Mouse (Mus musculus): Measurements from ENCODE around the gene Tns1. TPM values are rescaled to one million over a fixed set of nuclear protein-coding genes. Genes with fewer than 3 reads are reported as not detected.

The Tns1 gene
- polyA plus RNA-seq, 1 experiment = 118 TPM

DNA sequence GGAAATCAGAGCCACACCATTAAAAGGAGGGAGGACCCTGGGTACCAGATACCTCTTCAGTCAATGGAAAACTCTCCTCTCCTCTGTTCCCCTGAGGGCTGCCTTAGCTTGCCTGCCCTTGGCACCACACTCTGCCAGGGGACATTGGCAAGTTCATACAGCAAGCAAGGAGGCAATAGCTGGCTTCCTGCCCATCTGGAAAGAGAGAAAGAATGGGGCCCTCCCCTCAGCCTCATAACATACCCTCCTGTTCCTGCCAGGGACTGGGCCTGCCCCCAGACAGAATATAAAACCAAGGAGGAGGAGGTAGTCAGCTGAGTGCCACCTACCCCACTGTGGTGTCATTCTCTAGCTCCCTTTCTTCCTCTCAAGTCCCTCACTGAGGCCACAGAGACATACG is 5.1 kb downstream of the Tns1 start:
- H3K79me2 ChIP-seq (ENCODE audit: control insufficient read depth, insufficient read depth) = no peaks in the 10 kb centered on the region
- TF ChIP-seq CTCF (IDR thresholded peaks at IDR 0.05; ENCODE audit: control insufficient read depth, insufficient read depth, insufficient read length) = no peak
- no peaks in the 10 kb centered on the region for H3K36me3 ChIP-seq (ENCODE audit: control insufficient read depth, insufficient read depth)
- H3ac ChIP-seq (ENCODE audit: control insufficient read depth, insufficient read length, low read depth) = no peak overlapping the region
- H3K27me3 ChIP-seq (ENCODE audit: control insufficient read depth, insufficient read depth, insufficient read length) = no peaks in the 10 kb centered on the region
- no peaks in the 10 kb centered on the region for H3K79me3 ChIP-seq (ENCODE audit: low read depth)
- no peak overlapping the region for H3K4me3 ChIP-seq (ENCODE audit: insufficient read depth, poor library complexity, severe bottlenecking)

GRCm38 (mm10) chr1:74117876-74118275 is 6.4 kb downstream of the Tns1 start:
- no peaks in the 10 kb centered on the region for H3K79me2 ChIP-seq (ENCODE audit: control insufficient read depth, insufficient read depth)
- no peak overlapping the region for H3ac ChIP-seq (ENCODE audit: control insufficient read depth, insufficient read length, low read depth)
- H3K36me3 ChIP-seq (ENCODE audit: control insufficient read depth, insufficient read depth) = no peaks in the 10 kb centered on the region
- H3K27me3 ChIP-seq (ENCODE audit: control insufficient read depth, insufficient read depth, insufficient read length) = peaks cover 8% of the 10 kb centered on the region
- no peaks in the 10 kb centered on the region for H3K79me3 ChIP-seq (ENCODE audit: low read depth)
- TF ChIP-seq CTCF (IDR thresholded peaks at IDR 0.05; ENCODE audit: control insufficient read depth, insufficient read depth, insufficient read length) (no peak), MAX (IDR thresholded peaks at IDR 0.05) (no peak), CEBPB (IDR thresholded peaks at IDR 0.05; ENCODE audit: low read depth) (no peak), FOSL1 (IDR thresholded peaks at IDR 0.05; ENCODE audit: insufficient read depth, low read length, poor library complexity, severe bottlenecking) (no peak), MYOG (IDR thresholded peaks at IDR 0.05; ENCODE audit: control insufficient read depth, extremely low read depth, insufficient read length) (no peak), MYOD1 (IDR thresholded peaks at IDR 0.05; ENCODE audit: control insufficient read depth, insufficient read length, low read depth) (no peak)
- H3K4me3 ChIP-seq (ENCODE audit: insufficient read depth, poor library complexity, severe bottlenecking) = no peak overlapping the region

DNA sequence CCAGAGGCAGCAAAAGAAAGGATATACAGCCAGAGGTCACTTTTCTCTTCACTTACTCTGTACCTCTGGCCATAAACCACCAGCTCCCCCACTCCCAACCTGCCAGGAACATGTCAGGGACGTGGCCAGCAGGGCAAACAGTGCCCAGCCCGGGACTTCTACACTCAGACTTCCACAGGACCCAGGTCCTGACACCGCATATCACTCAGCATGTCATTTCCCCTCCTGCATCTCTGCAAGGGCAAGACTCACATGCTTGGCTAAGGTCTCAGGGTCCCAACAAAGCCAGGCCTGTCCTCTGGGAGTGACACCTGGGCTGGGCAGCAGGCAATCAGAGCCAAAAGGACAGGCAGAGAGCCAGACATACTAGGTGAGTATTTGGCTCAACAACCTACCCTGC is 11.2 kb downstream of the Tns1 start:
- H3K79me3 ChIP-seq (ENCODE audit: low read depth) = no peaks in the 10 kb centered on the region
- no peak for TF ChIP-seq CTCF (IDR thresholded peaks at IDR 0.05; ENCODE audit: control insufficient read depth, insufficient read depth, insufficient read length)
- TF ChIP-seq FOSL1 (IDR thresholded peaks at IDR 0.05; ENCODE audit: insufficient read depth, low read length, poor library complexity, severe bottlenecking) = no peak
- no peaks in the 10 kb centered on the region for H3K36me3 ChIP-seq (ENCODE audit: control insufficient read depth, insufficient read depth)
- H3K4me3 ChIP-seq (ENCODE audit: insufficient read depth, poor library complexity, severe bottlenecking) = no peak overlapping the region
- no peaks in the 10 kb centered on the region for H3K79me2 ChIP-seq (ENCODE audit: control insufficient read depth, insufficient read depth)
- peaks cover 8% of the 10 kb centered on the region for H3K27me3 ChIP-seq (ENCODE audit: control insufficient read depth, insufficient read depth, insufficient read length)
- H3ac ChIP-seq (ENCODE audit: control insufficient read depth, insufficient read length, low read depth) = no peak overlapping the region

DNA sequence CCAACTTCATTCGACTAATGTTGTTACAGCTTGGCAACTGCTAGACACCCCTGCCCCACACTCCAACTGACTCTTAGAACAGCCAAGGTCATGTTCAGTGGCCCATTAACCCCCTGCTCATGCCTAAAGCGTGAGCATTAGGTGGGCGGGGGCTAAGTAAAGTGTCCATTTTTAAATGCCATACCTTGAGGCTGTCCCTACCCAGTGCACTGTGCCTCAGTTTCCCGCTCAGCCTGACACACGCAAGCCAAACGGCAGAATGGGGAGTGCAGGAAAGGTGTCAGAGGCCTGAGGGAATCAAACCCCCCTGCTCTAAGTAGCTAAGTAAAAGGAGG is 12.6 kb downstream of the Tns1 start:
- H3K27me3 ChIP-seq (ENCODE audit: control insufficient read depth, insufficient read depth, insufficient read length) = peaks cover 8% of the 10 kb centered on the region
- no peak overlapping the region for H3ac ChIP-seq (ENCODE audit: control insufficient read depth, insufficient read length, low read depth)
- H3K79me2 ChIP-seq (ENCODE audit: control insufficient read depth, insufficient read depth) = no peaks in the 10 kb centered on the region
- H3K79me3 ChIP-seq (ENCODE audit: low read depth) = no peaks in the 10 kb centered on the region
- no peak overlapping the region for H3K4me3 ChIP-seq (ENCODE audit: insufficient read depth, poor library complexity, severe bottlenecking)
- H3K36me3 ChIP-seq (ENCODE audit: control insufficient read depth, insufficient read depth) = no peaks in the 10 kb centered on the region
- TF ChIP-seq MYOD1 (IDR thresholded peaks at IDR 0.05; ENCODE audit: control insufficient read depth, insufficient read length, low read depth) (no peak), MYOG (IDR thresholded peaks at IDR 0.05; ENCODE audit: control insufficient read depth, extremely low read depth, insufficient read length) (no peak), FOSL1 (IDR thresholded peaks at IDR 0.05; ENCODE audit: insufficient read depth, low read length, poor library complexity, severe bottlenecking) (no peak)

DNA sequence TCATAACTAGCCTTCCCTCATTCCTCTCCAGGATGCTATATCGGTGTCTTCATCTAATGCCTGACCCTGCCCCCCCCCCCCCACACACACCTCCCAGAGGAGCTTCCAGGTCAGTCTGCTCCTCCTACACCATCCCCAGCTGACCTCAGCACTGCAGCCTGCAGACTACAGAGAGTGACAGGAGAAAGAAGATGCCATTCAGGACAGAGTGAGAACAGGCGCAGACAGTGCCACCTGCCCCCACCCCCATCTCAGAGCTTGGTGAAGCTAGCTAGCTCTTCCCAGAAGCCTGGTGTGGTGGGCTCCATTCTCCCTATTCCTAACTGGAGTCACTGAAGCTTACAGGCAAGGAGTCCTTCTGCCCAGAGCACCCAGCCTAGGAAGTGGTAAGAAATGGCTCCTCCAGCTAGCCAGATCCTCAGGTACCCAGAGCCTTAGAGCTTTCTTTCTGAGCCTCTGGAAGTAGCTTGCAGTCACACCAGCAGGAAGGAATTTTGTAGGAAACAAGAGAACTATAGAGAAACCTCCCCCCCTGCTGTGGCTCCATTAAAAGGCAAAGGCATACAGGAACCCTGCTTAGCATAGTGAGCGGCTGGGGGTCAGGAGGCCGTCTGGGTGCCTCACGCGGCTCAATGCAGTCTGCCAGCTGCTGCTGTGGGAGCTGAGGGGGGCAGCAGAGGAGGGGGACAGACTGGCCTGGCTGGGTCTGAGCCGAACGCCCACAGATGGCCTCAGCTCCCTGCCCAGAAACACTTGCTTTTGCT is 13.1 kb downstream of the Tns1 start:
- H3K79me2 ChIP-seq (ENCODE audit: control insufficient read depth, insufficient read depth) = no peaks in the 10 kb centered on the region
- no peak for TF ChIP-seq MYOD1 (IDR thresholded peaks at IDR 0.05; ENCODE audit: control insufficient read depth, insufficient read length, low read depth)
- TF ChIP-seq MAX (IDR thresholded peaks at IDR 0.05) = no peak
- no peak for TF ChIP-seq USF1 (IDR thresholded peaks at IDR 0.05; ENCODE audit: low read depth)
- no peak for TF ChIP-seq FOSL1 (IDR thresholded peaks at IDR 0.05; ENCODE audit: insufficient read depth, low read length, poor library complexity, severe bottlenecking)
- no peak for TF ChIP-seq CEBPB (IDR thresholded peaks at IDR 0.05; ENCODE audit: low read depth)
- TF ChIP-seq MYOG (IDR thresholded peaks at IDR 0.05; ENCODE audit: control insufficient read depth, extremely low read depth, insufficient read length) = no peak
- TF ChIP-seq CTCF (IDR thresholded peaks at IDR 0.05; ENCODE audit: control insufficient read depth, insufficient read depth, insufficient read length) = no peak
- H3K4me3 ChIP-seq (ENCODE audit: insufficient read depth, poor library complexity, severe bottlenecking) = no peak overlapping the region
- H3K79me3 ChIP-seq (ENCODE audit: low read depth) = no peaks in the 10 kb centered on the region
- peaks cover 8% of the 10 kb centered on the region for H3K27me3 ChIP-seq (ENCODE audit: control insufficient read depth, insufficient read depth, insufficient read length)
- no peak overlapping the region for H3ac ChIP-seq (ENCODE audit: control insufficient read depth, insufficient read length, low read depth)
- no peaks in the 10 kb centered on the region for H3K36me3 ChIP-seq (ENCODE audit: control insufficient read depth, insufficient read depth)

GRCm38 (mm10) chr1:74109670-74110069 is 14.6 kb downstream of the Tns1 start:
- no peaks in the 10 kb centered on the region for H3K79me3 ChIP-seq (ENCODE audit: low read depth)
- H3K4me3 ChIP-seq (ENCODE audit: insufficient read depth, poor library complexity, severe bottlenecking) = no peak overlapping the region
- no peak overlapping the region for H3ac ChIP-seq (ENCODE audit: control insufficient read depth, insufficient read length, low read depth)
- no peaks in the 10 kb centered on the region for H3K79me2 ChIP-seq (ENCODE audit: control insufficient read depth, insufficient read depth)
- no peak for TF ChIP-seq MYOD1 (IDR thresholded peaks at IDR 0.05; ENCODE audit: control insufficient read depth, insufficient read length, low read depth)
- no peak for TF ChIP-seq FOSL1 (IDR thresholded peaks at IDR 0.05; ENCODE audit: insufficient read depth, low read length, poor library complexity, severe bottlenecking)
- TF ChIP-seq MAX (IDR thresholded peaks at IDR 0.05) = no peak
- TF ChIP-seq CEBPB (IDR thresholded peaks at IDR 0.05; ENCODE audit: low read depth) = no peak
- TF ChIP-seq USF1 (IDR thresholded peaks at IDR 0.05; ENCODE audit: low read depth) = no peak
- TF ChIP-seq CTCF (IDR thresholded peaks at IDR 0.05; ENCODE audit: control insufficient read depth, insufficient read depth, insufficient read length) = no peak
- no peak for TF ChIP-seq MYOG (IDR thresholded peaks at IDR 0.05; ENCODE audit: control insufficient read depth, extremely low read depth, insufficient read length)
- H3K27me3 ChIP-seq (ENCODE audit: control insufficient read depth, insufficient read depth, insufficient read length) = peaks cover 13% of the 10 kb centered on the region
- no peaks in the 10 kb centered on the region for H3K36me3 ChIP-seq (ENCODE audit: control insufficient read depth, insufficient read depth)

Data from C2C12 (cell line).